Mouse (Mus musculus) testis, postnatal 14 days (tissue): ENCODE measurements around the gene Btbd2.
A peak's percentile ranks its signal among the peaks of the same experiment; 100 is the strongest.
"Not testable (repeated sequence)": the region's sequence is repeated elsewhere in the genome, so short reads cannot be mapped to it uniquely, and the experiment has no call there.

Source experiments
- DNase-seq: peaks from one replicate; pipeline ENCODE4 v3.0.0; 2021; ENCODE audit warnings: low spot score

Gene Btbd2

GRCm38 (mm10) chr10:80606737-80607350 lies 50.0 kb downstream of the Btbd2 start:
- DNase-seq = no peak

- no peak for DNase-seq
These were observed 50.6 kb downstream of the Btbd2 start for GRCm38 (mm10) chr10:80606306-80606705.

- DNase-seq = not testable (repeated sequence)
These were observed 51.1 kb downstream of the Btbd2 start, which contains the start of gene Gm49322 for GRCm38 (mm10) chr10:80605721-80606120. TSS of gene Gm49322 (plus strand) at chr10:80606021.

GRCm38 (mm10) chr10:80604988-80605387 lies 51.9 kb downstream of the Btbd2 start:
- no peak for DNase-seq

- no peak for DNase-seq
These were observed 52.8 kb downstream of the Btbd2 start for GRCm38 (mm10) chr10:80604001-80604509.

GRCm38 (mm10) chr10:80603364-80603763 lies 53.5 kb downstream of the Btbd2 start:
- DNase-seq = no peak

- DNase-seq = peak; percentile 93
These were observed 54.1 kb downstream of the Btbd2 start, which contains the start of the genes Scamp4 and Adat3 for GRCm38 (mm10) chr10:80602698-80603325. TSS of gene Scamp4 (plus strand) at chr10:80602872. TSS of gene Adat3 (plus strand) at chr10:80602880.

GRCm38 (mm10) chr10:80596318-80596717 lies 60.6 kb downstream of the Btbd2 start:
- no peak for DNase-seq
